Mouse (Mus musculus): Measurements from ENCODE around the gene Ctsj.
"Not testable (repeated sequence)": the region's sequence is repeated elsewhere in the genome, so short reads cannot be mapped to it uniquely, and the experiment has no call there.

DNA sequence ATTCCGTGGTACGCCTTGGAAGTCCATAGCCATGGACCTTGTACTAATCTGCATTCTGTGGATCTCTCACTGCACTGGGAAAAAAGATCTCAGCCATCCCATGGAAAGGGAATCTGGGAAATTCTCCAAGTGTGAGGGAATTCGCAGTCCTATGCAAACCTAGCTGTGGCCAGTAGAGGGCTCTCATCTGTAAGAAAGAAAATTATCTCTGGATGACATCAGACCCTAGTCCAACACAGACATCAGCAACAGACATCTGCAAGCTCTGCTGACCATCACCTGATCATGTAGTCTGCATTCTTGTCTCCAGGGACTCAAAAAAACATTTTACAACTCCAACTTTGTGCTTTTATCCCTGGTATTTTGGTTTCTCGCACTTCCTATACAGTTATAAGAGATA, 33.4 kb downstream of the Ctsj start:
- not testable (repeated sequence) for TF ChIP-seq POLR2A (IDR thresholded peaks at IDR 0.05; ENCODE audit: borderline replicate concordance, control insufficient read depth, low read depth, low read length); CTCF (IDR thresholded peaks at IDR 0.05; ENCODE audit: control insufficient read depth, insufficient read depth, low read length)
